Mouse (Mus musculus): Measurements from ENCODE around the gene BC025920.

BC025920 gene

GRCm38 (mm10) chr10:81572975-81573374 lies 33.1 kb upstream of the BC025920 start:
- no peak for DNase-seq (ENCODE audit: low read depth in 2 of 2, low spot score in 2 of 2)

- no peak for DNase-seq (ENCODE audit: low read depth in 2 of 2, low spot score in 2 of 2)
Measured at GRCm38 (mm10) chr10:81574081-81575056, 31.7 kb upstream of the BC025920 start, which contains the start of gene Tle2. TSS of gene Tle2 (plus strand) at chr10:81574561.

- no peak for DNase-seq (ENCODE audit: low read depth in 2 of 2, low spot score in 2 of 2)
Measured at GRCm38 (mm10) chr10:81575208-81575631, 30.9 kb upstream of the BC025920 start.

GRCm38 (mm10) chr10:81575695-81576094 lies 30.4 kb upstream of the BC025920 start:
- DNase-seq (ENCODE audit: low read depth in 2 of 2, low spot score in 2 of 2), result peak in 1 of 2 experiments; percentile 25

- no peak for DNase-seq (ENCODE audit: low read depth in 2 of 2, low spot score in 2 of 2)
Measured at GRCm38 (mm10) chr10:81579967-81580366, 26.1 kb upstream of the BC025920 start.

GRCm38 (mm10) chr10:81580441-81581070 lies 25.5 kb upstream of the BC025920 start:
- no peak for DNase-seq (ENCODE audit: low read depth in 2 of 2, low spot score in 2 of 2)

GRCm38 (mm10) chr10:81583347-81583746 lies 22.7 kb upstream of the BC025920 start:
- DNase-seq (ENCODE audit: low read depth in 2 of 2, low spot score in 2 of 2), result no peak

GRCm38 (mm10) chr10:81588739-81589138 lies 17.3 kb upstream of the BC025920 start:
- DNase-seq (ENCODE audit: low read depth in 2 of 2, low spot score in 2 of 2), result no peak

- DNase-seq (ENCODE audit: low read depth in 2 of 2, low spot score in 2 of 2), result no peak
Measured at GRCm38 (mm10) chr10:81591846-81592245, 14.2 kb upstream of the BC025920 start.

GRCm38 (mm10) chr10:81592631-81593030 lies 13.4 kb upstream of the BC025920 start:
- no peak for DNase-seq (ENCODE audit: low read depth in 2 of 2, low spot score in 2 of 2)

- DNase-seq (ENCODE audit: low read depth in 2 of 2, low spot score in 2 of 2), result no peak
Measured at GRCm38 (mm10) chr10:81593223-81593622, 12.8 kb upstream of the BC025920 start.

GRCm38 (mm10) chr10:81593935-81594334 lies 12.1 kb upstream of the BC025920 start:
- no peak for DNase-seq (ENCODE audit: low read depth in 2 of 2, low spot score in 2 of 2)

GRCm38 (mm10) chr10:81595599-81595998 lies 10.5 kb upstream of the BC025920 start:
- DNase-seq (ENCODE audit: low read depth in 2 of 2, low spot score in 2 of 2), result no peak

GRCm38 (mm10) chr10:81596611-81597010 lies 9.5 kb upstream of the BC025920 start:
- no peak for DNase-seq (ENCODE audit: low read depth in 2 of 2, low spot score in 2 of 2)

- no peak for DNase-seq (ENCODE audit: low read depth in 2 of 2, low spot score in 2 of 2)
Measured at GRCm38 (mm10) chr10:81597137-81597950, 8.7 kb upstream of the BC025920 start.

- DNase-seq (ENCODE audit: low read depth in 2 of 2, low spot score in 2 of 2), result no peak
Measured at GRCm38 (mm10) chr10:81598342-81598741, 7.7 kb upstream of the BC025920 start.

- DNase-seq (ENCODE audit: low read depth in 2 of 2, low spot score in 2 of 2), result no peak
Measured at GRCm38 (mm10) chr10:81598871-81599270, 7.2 kb upstream of the BC025920 start.

- DNase-seq (ENCODE audit: low read depth in 2 of 2, low spot score in 2 of 2), result no peak
Measured at GRCm38 (mm10) chr10:81599630-81600029, 6.4 kb upstream of the BC025920 start.

- no peak for DNase-seq (ENCODE audit: low read depth in 2 of 2, low spot score in 2 of 2)
Measured at GRCm38 (mm10) chr10:81600096-81600495, 6.0 kb upstream of the BC025920 start.

GRCm38 (mm10) chr10:81600738-81601203 lies 5.3 kb upstream of the BC025920 start, which contains the start of gene Tle6:
TSS of gene Tle6 (minus strand) at chr10:81601073.
- DNase-seq (ENCODE audit: low read depth in 2 of 2, low spot score in 2 of 2), result peak; percentile 56 to 60

- no peak for DNase-seq (ENCODE audit: low read depth in 2 of 2, low spot score in 2 of 2)
Measured at GRCm38 (mm10) chr10:81601396-81601905, 4.6 kb upstream of the BC025920 start.

Measured in CD8-positive naive resting alpha-beta T cell, adult 2 months (primary cell).